Mouse (Mus musculus): ENCODE measurements around the gene Itga9. TPM values are rescaled to one million over a fixed set of nuclear protein-coding genes. Genes with fewer than 3 reads are reported as not detected.

The Itga9 gene
- total RNA-seq, 2 experiments from 2014 or later, result 3.6 to 4.7 TPM

DNA sequence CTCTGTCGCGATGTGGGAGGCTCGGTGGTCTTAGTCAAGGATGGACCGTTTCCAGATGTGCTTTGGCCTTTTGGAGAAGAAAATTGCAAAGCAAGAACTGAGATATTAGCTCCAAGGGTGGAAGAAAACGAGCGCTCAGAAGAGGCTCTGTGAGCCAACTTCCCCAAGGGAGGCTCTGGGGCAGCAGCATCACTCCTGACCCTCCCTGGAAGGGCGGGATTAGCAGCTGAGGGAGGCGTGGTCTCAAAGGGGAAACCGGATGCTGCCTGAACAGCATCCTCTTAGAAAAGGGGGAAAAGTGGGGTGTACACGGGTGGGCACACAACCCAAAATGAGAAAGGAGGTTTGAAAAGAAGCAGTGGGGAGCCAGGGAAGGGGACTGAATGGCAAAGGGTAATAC is 343.6 kb downstream of the Itga9 start:
- H3K4me3 ChIP-seq, result no peak overlapping the region
- DNase-seq (ENCODE audit: low spot score in 2 of 2), result no peak
- no peak for TF ChIP-seq CTCF (conservative IDR thresholded peaks at IDR 0.05)
- no peak overlapping the region for H3K27ac ChIP-seq

Other genes with a start within 250 kb of the Itga9 start
- under 1 TPM; 0.56 to 0.76 TPM for gene Eomes, start 128.5 kb upstream of the Itga9 start, total RNA-seq (2021)
- 10 to 100 TPM; 84.8 to 94.6 TPM for gene Golga4, start 100.4 kb upstream of the Itga9 start, total RNA-seq (2021)

Data from layer of hippocampus, adult 2 months (tissue).